Mouse (Mus musculus): Measurements from ENCODE around the gene Eomes. TPM values are rescaled to one million over a fixed set of nuclear protein-coding genes. Genes with fewer than 3 reads are reported as not detected.

Gene Eomes
- polyA plus RNA-seq, 1 experiment = 12.6 TPM

GRCm38 (mm10) chr9:118520858-118521257 lies 42.8 kb downstream of the Eomes start:
- TF ChIP-seq CTCF (IDR thresholded peaks at IDR 0.05; ENCODE audit: borderline replicate concordance, extremely low read depth, insufficient read depth, insufficient read length) (no peak), POLR2A (IDR thresholded peaks at IDR 0.05; ENCODE audit: borderline replicate concordance, extremely low read depth, insufficient read depth, insufficient read length, poor library complexity, severe bottlenecking) (no peak)
- no peak for DNase-seq (ENCODE audit: low read depth)

GRCm38 (mm10) chr9:118521659-118522058 lies 43.6 kb downstream of the Eomes start:
- no peak for DNase-seq (ENCODE audit: low read depth)
- TF ChIP-seq CTCF (IDR thresholded peaks at IDR 0.05; ENCODE audit: borderline replicate concordance, extremely low read depth, insufficient read depth, insufficient read length) (no peak), POLR2A (IDR thresholded peaks at IDR 0.05; ENCODE audit: borderline replicate concordance, extremely low read depth, insufficient read depth, insufficient read length, poor library complexity, severe bottlenecking) (no peak)

GRCm38 (mm10) chr9:118523738-118524137 lies 45.7 kb downstream of the Eomes start:
- no peak for DNase-seq (ENCODE audit: low read depth)
- TF ChIP-seq POLR2A (IDR thresholded peaks at IDR 0.05; ENCODE audit: borderline replicate concordance, extremely low read depth, insufficient read depth, insufficient read length, poor library complexity, severe bottlenecking) = no peak
- TF ChIP-seq CTCF (IDR thresholded peaks at IDR 0.05; ENCODE audit: borderline replicate concordance, extremely low read depth, insufficient read depth, insufficient read length) = no peak

GRCm38 (mm10) chr9:118527056-118527455 lies 49.0 kb downstream of the Eomes start:
- DNase-seq (ENCODE audit: low read depth) = no peak
- TF ChIP-seq CTCF (IDR thresholded peaks at IDR 0.05; ENCODE audit: borderline replicate concordance, extremely low read depth, insufficient read depth, insufficient read length) (no peak), POLR2A (IDR thresholded peaks at IDR 0.05; ENCODE audit: borderline replicate concordance, extremely low read depth, insufficient read depth, insufficient read length, poor library complexity, severe bottlenecking) (no peak)

GRCm38 (mm10) chr9:118529783-118530182 lies 51.8 kb downstream of the Eomes start:
- no peak for DNase-seq (ENCODE audit: low read depth)

GRCm38 (mm10) chr9:118530679-118531078 lies 52.7 kb downstream of the Eomes start:
- TF ChIP-seq POLR2A (IDR thresholded peaks at IDR 0.05; ENCODE audit: borderline replicate concordance, extremely low read depth, insufficient read depth, insufficient read length, poor library complexity, severe bottlenecking) (no peak), CTCF (IDR thresholded peaks at IDR 0.05; ENCODE audit: borderline replicate concordance, extremely low read depth, insufficient read depth, insufficient read length) (no peak)
- no peak for DNase-seq (ENCODE audit: low read depth)

More at GRCm38 (mm10) chr9:118529783-118530182, 51.8 kb downstream of the Eomes start:
- TF ChIP-seq CTCF (IDR thresholded peaks at IDR 0.05; ENCODE audit: borderline replicate concordance, extremely low read depth, insufficient read depth, insufficient read length) = no peak
- TF ChIP-seq POLR2A (IDR thresholded peaks at IDR 0.05; ENCODE audit: borderline replicate concordance, extremely low read depth, insufficient read depth, insufficient read length, poor library complexity, severe bottlenecking) = no peak

- no peak for TF ChIP-seq CTCF (IDR thresholded peaks at IDR 0.05; ENCODE audit: borderline replicate concordance, extremely low read depth, insufficient read depth, insufficient read length)
- TF ChIP-seq POLR2A (IDR thresholded peaks at IDR 0.05; ENCODE audit: borderline replicate concordance, extremely low read depth, insufficient read depth, insufficient read length, poor library complexity, severe bottlenecking) = no peak
- DNase-seq (ENCODE audit: low read depth) = no peak
These were observed 54.6 kb downstream of the Eomes start for GRCm38 (mm10) chr9:118532516-118533205.

Other genes with a start within 250 kb of the Eomes start
- gene Golga4, start 28.1 kb downstream of the Eomes start, polyA plus RNA-seq (2012; rRNA removed) = 44.5 and 60.5 TPM in 2 replicates
- 3.0 and 3.1 TPM in 2 replicates for gene Itga9, start 128.5 kb downstream of the Eomes start, polyA plus RNA-seq (2012; rRNA removed)